ENCODE assay signal across 10 mouse cellular contexts in the genomic region with DNA sequence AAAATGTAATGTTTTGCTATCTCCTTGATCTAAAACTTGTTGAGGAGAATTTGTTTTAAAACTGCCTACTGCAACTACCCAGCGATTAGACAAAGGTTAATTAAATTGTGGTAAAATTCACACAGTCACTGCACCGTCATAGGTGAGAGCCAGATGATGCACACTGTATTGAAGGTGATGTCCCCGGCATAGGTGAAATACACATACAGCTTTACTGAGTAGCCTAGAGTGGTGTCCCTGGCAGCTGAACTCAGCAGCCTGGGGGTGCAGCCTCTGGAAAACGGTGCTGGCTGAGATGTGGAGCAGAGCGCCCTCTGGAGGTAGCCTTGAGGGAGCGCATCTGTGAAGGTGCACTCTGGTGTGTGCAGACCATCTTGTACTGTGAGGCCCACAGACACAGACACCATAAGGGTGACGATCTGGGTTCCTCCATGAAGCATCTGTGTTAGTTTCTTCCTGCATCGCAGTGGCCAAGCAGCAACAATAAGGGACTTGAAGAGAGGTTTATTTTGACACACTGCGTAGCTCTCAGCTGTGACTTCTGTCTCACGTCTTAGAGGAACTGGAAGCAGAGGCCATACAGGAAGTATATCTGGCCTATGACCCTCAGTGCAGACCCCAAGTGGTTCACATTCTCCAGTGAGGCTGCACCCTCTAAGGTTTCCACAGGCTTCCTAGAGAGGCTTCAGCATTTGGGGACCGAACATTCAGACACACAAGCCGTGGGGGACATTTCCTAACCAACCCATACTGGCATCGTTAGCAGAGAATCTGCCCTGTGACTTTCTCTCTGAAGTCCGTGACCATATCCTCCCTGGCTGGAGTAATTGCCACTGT.
DNase-seq lines count a peak whose midpoint lies in the region; ATAC-seq and TF ChIP-seq lines count a peak whose summit lies in the region.
"Had no signal": no experiment of that assay in that cellular context is flagged by ENCODE, and none has a peak within 500 bp of the region (broad histone marks: within the 10 kb centered on the region; RNA-seq: fewer than 3 reads in every experiment).

No protein-coding gene starts in this region.

- H3K4me1 ChIP-seq in olfactory bulb, adult 2 months (ENCODE audit: control insufficient read depth, insufficient read depth, low read length) = peaks cover 4% of the 10 kb centered on the region; the same call in 1 of the 2 replicates
- H3K4me1 ChIP-seq: heart, embryonic 15.5 days; neural tube, embryonic 13.5 days had no signal

- no peak for ATAC-seq in monocyte, adult 5-6 weeks (replicated peaks; ENCODE audit: insufficient number of reproducible peaks, low FRiP score, low TSS enrichment, poor library complexity, severe bottlenecking)

- intact Hi-C loops in left cerebral cortex, postnatal 14 days (cut with DNase I) = loop anchor here (5.0 kb wide), 1 partner anchor 226 kb away; no protein-coding TSS in a partner anchor

- H3K27ac ChIP-seq in olfactory bulb, adult 2 months (ENCODE audit: insufficient read depth, low read depth, low read length) = no peak overlapping the region
- H3K27ac ChIP-seq: heart, embryonic 15.5 days; neural tube, embryonic 13.5 days had no signal

- peak; percentile 76 for TF ChIP-seq CTCF in olfactory bulb, adult 2 months (IDR thresholded peaks at IDR 0.05; ENCODE audit: insufficient read depth, low read depth, low read length)

- H3K4me3 ChIP-seq in olfactory bulb, adult 2 months (ENCODE audit: insufficient read depth, low read depth, low read length) = no peak overlapping the region
- H3K4me3 ChIP-seq: heart, embryonic 15.5 days; neural tube, embryonic 13.5 days had no signal

- DNase-seq in gastrocnemius, adult 18-20 months (ENCODE audit: low spot score) = peak; percentile 36
- DNase-seq in gastrocnemius, adult 8-10 months (ENCODE audit: low spot score in 2 of 2) = no peak
- peak; percentile 14 to 20 for DNase-seq in urinary bladder, adult 18-20 months (ENCODE audit: low spot score in 2 of 2)
- DNase-seq in urinary bladder, postnatal 10 days (ENCODE audit: low spot score) = no peak
- DNase-seq in frontal cortex, postnatal 36 days (ENCODE audit: low spot score in 2 of 2) = peak; percentile 23
- DNase-seq in left cerebral cortex, postnatal 14 days (ENCODE audit: low spot score in 2 of 2) = peak; percentile 38 to 51

- TF ChIP-seq POLR2A in olfactory bulb, adult 2 months (IDR thresholded peaks at IDR 0.05; ENCODE audit: insufficient read depth, low read depth, low read length) = no peak

- 72% methylated on average over 14 of the region's 14 CpGs for WGBS in olfactory bulb, adult 2 months

Comparison
In these comparisons a context has a peak if more than half of its experiments do, and no peak if none do; other contexts are left out.
1. DNase-seq: peak in gastrocnemius, adult 18-20 months (single experiment), urinary bladder, adult 18-20 months (2 of 2), frontal cortex, postnatal 36 days (2 of 2) and left cerebral cortex, postnatal 14 days (2 of 2); none in gastrocnemius, adult 8-10 months (0 of 2) and urinary bladder, postnatal 10 days (single experiment).